Mouse (Mus musculus) G1E (cell line): ENCODE results near the gene Clec16a.

Source experiments
- CTCF ChIP-seq: IDR thresholded peaks from 2 replicates; pipeline ENCODE4 v1.5.1; 2012; ENCODE audit warnings: low read depth, low read length, inconsistent platforms, mixed read lengths
- GATA1 ChIP-seq: IDR thresholded peaks from 2 replicates; pipeline ENCODE4 v1.6.1; 2012; ENCODE audit warnings: borderline replicate concordance, low read length, inconsistent platforms, mixed read lengths
- GATA2 ChIP-seq: IDR thresholded peaks from 2 replicates; pipeline ENCODE4 v1.6.1; 2012; ENCODE audit warnings: low read depth, low read length, inconsistent platforms, borderline replicate concordance
- POLR2AphosphoS5 ChIP-seq: IDR thresholded peaks from 2 replicates; pipeline ENCODE4 v1.6.1; 2012; ENCODE audit warnings: low read depth, low read length, inconsistent platforms; ENCODE audit not compliant: insufficient replicate concordance

DNA sequence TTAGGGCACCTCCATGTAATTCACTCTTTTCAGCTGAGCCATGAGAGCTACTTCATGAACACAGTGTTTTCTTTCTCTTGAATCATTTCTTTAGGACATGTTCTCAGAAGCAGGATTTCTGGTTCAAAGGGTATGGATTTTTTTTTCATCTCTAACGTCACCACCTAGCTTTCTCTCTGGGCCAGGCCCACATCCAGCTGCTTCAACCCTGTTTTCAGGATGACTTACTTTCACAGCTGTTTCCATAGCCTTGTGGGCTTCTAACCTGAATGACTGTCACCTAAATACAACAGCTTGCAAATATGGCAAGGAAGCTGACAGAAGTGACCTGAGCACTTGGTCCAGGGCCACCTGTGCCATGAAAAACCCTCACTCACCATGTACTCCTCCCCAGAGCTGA, 96.0 kb downstream of the Clec16a start:
- no peak for TF ChIP-seq CTCF
- TF ChIP-seq GATA1 = no peak
- no peak for TF ChIP-seq POLR2AphosphoS5
- no peak for TF ChIP-seq GATA2
